Mouse (Mus musculus): ENCODE measurements around the gene Gdf10.

DNA sequence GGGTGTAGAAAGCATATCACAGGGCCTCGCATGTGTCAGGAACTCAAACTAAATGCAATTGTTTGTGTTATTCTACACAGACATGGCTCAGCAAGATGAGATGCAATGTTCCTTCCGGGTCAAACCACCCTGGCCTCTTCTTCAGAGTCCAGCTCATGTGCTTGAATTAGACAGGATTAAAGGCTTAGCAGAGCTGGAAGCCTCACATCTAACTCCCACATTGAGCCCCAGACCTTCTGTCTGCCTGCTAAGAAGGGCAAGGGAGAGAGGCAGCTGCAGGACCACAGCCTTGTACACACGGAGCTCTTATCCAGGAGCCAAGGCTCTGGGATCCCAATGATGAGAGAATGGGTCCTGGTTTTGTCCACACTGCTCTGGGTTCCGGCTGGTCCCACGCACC, 30.4 kb downstream of the Gdf10 start, which contains the start of gene Rbp3:
- TF ChIP-seq TBP (IDR thresholded peaks at IDR 0.05; ENCODE audit: low read depth, low read length), result no peak
- no peak for TF ChIP-seq CTCF (IDR thresholded peaks at IDR 0.05 in 2 of 3, conservative IDR thresholded peaks at IDR 0.05 in 1 of 3; ENCODE audit: control insufficient read depth in 1 of 3, insufficient read depth in 1 of 3, low read depth in 2 of 3, low read length in 3 of 3, poor library complexity in 1 of 3, severe bottlenecking in 1 of 3)
- no peak for TF ChIP-seq USF1 (IDR thresholded peaks at IDR 0.05; ENCODE audit: low read depth, low read length)
- TF ChIP-seq EP300 (IDR thresholded peaks at IDR 0.05; ENCODE audit: low read depth in 1 of 2, low read length in 2 of 2), result no peak
- no peak for TF ChIP-seq GATA1 (IDR thresholded peaks at IDR 0.05; ENCODE audit: low read depth, low read length)
- no peak for TF ChIP-seq USF2 (IDR thresholded peaks at IDR 0.05; ENCODE audit: borderline replicate concordance in 1 of 2, insufficient read depth in 1 of 2, low read depth in 1 of 2, low read length in 2 of 2)
- no peak for TF ChIP-seq ETS1 (IDR thresholded peaks at IDR 0.05; ENCODE audit: low read depth, low read length)
- TF ChIP-seq POLR2A (IDR thresholded peaks at IDR 0.05; ENCODE audit: control insufficient read depth in 1 of 2, insufficient read depth in 1 of 2, low read depth in 1 of 2, low read length in 2 of 2, poor library complexity in 1 of 2), result no peak
- no peak for TF ChIP-seq JUND (IDR thresholded peaks at IDR 0.05; ENCODE audit: low read depth, low read length)
- TF ChIP-seq UBTF (IDR thresholded peaks at IDR 0.05; ENCODE audit: borderline replicate concordance, insufficient read depth, low read depth, low read length), result no peak
- TF ChIP-seq MYC (IDR thresholded peaks at IDR 0.05; ENCODE audit: low read depth, low read length), result no peak
- TF ChIP-seq MAX (IDR thresholded peaks at IDR 0.05; ENCODE audit: low read length), result no peak
- no peak for TF ChIP-seq MAFK (IDR thresholded peaks at IDR 0.05; ENCODE audit: borderline replicate concordance, low read depth, low read length)

Data from MEL (cell line).